35 mouse cellular contexts compared by ENCODE assay signal in the genomic region with DNA sequence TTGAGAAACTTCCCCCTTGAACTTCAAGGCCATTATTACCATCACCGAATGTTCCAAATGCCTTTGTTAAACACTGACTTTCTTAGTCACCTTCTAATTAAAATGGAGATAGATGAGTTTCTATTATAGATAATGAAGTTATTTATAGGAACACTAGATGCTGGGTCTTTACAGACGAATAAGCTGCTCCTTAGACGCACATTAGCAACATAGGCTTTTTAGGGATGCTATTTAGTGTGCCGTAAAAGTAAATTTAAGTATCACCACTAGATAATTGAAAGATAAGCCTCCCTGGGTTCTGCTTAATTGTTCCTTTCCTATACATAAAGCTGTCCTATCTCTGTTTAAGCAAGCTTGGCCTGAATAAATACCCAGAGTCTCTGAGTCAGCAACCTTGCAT.
"Had no signal": no experiment of that assay in that cellular context is flagged by ENCODE, and none has a peak within 500 bp of the region (broad histone marks: within the 10 kb centered on the region; RNA-seq: fewer than 3 reads in every experiment).

No protein-coding gene starts in this region.

- H3K4me2 ChIP-seq: heart, embryonic 11.5 days; heart, embryonic 12.5 days; heart, embryonic 13.5 days; heart, embryonic 15.5 days; hindbrain, embryonic 13.5 days; hindbrain, embryonic 14.5 days; hindbrain, embryonic 15.5 days; intestine, embryonic 15.5 days; kidney, embryonic 15.5 days had no signal

- H3K36me3 ChIP-seq: heart, embryonic 10.5 days; heart, embryonic 12.5 days; heart, embryonic 13.5 days; heart, embryonic 15.5 days; hindbrain, embryonic 10.5 days; hindbrain, embryonic 13.5 days; hindbrain, embryonic 15.5 days; intestine, embryonic 15.5 days; kidney, embryonic 15.5 days had no signal

- ATAC-seq: hindbrain, embryonic 16.5 days; hindbrain, postnatal 0 days; inflammation-experienced regulatory T-cells, adult 6 months; intestine, embryonic 15.5 days; intestine, embryonic 16.5 days; intestine, postnatal 0 days had no signal

- H3K4me1 ChIP-seq: intestine, embryonic 15.5 days; kidney, embryonic 15.5 days had no signal

- H3K9me3 ChIP-seq: heart, embryonic 10.5 days; heart, embryonic 13.5 days; heart, embryonic 15.5 days; hindbrain, embryonic 13.5 days; hindbrain, embryonic 15.5 days; intestine, embryonic 15.5 days; kidney, embryonic 15.5 days had no signal

- H3K27me3 ChIP-seq: heart, embryonic 12.5 days; heart, embryonic 13.5 days; heart, embryonic 15.5 days; hindbrain, embryonic 13.5 days; hindbrain, embryonic 15.5 days; intestine, embryonic 15.5 days; kidney, embryonic 15.5 days had no signal

- H3K9ac ChIP-seq: heart, embryonic 12.5 days; heart, embryonic 13.5 days; heart, embryonic 15.5 days; hindbrain, embryonic 13.5 days; hindbrain, embryonic 14.5 days; hindbrain, embryonic 15.5 days; intestine, embryonic 15.5 days; kidney, embryonic 15.5 days had no signal

- H3K27ac ChIP-seq: heart, adult 2 months; heart, embryonic 10.5 days; heart, embryonic 13.5 days; heart, embryonic 15.5 days; hindbrain, embryonic 10.5 days; hindbrain, embryonic 13.5 days; hindbrain, embryonic 14.5 days; hindbrain, embryonic 15.5 days; hindbrain, postnatal 0 days; intestine, embryonic 15.5 days; kidney, embryonic 15.5 days; kidney, postnatal 0 days; layer of hippocampus, adult 2 months had no signal

- H3K4me3 ChIP-seq: heart, adult 2 months; heart, embryonic 10.5 days; heart, embryonic 12.5 days; heart, embryonic 13.5 days; heart, embryonic 15.5 days; hindbrain, embryonic 10.5 days; hindbrain, embryonic 13.5 days; hindbrain, embryonic 15.5 days; intestine, embryonic 15.5 days; kidney, embryonic 15.5 days; layer of hippocampus, adult 2 months had no signal

- DNase-seq: heart, adult 2 months; heart, postnatal 10 days; heart, postnatal 14 days; heart, postnatal 36 days; heart, postnatal 4 days; kidney, adult 11 months; kidney, adult 18-20 months; kidney, adult 2 months; kidney, adult 8-10 months; kidney, adult 9 months; kidney, postnatal 10 days; kidney, postnatal 14 days; kidney, postnatal 25 days; kidney, postnatal 36 days; kidney, postnatal 4 days; layer of hippocampus, adult 9-11 months; layer of hippocampus, postnatal 36 days had no signal
